Mouse (Mus musculus) midbrain, embryonic 16.5 days (tissue): Measurements from ENCODE around the gene Pard6b. TPM values are rescaled to one million over a fixed set of nuclear protein-coding genes. Genes with fewer than 3 reads are reported as not detected.
A peak's percentile ranks its signal among the peaks of the same experiment; 100 is the strongest.

ENCODE experiments used
- ATAC-seq: fragments of 200-750 bp; cut with Nextera tagmentation; 2 replicates; pipeline ENCODE4 v1.8.0; 2017; ENCODE audit warnings: moderate TSS enrichment
- H3K27ac ChIP-seq: fragments of 300-500 bp; sonication (generic); 2 replicates; pipeline ENCODE4 v1.5.1; 2014; ENCODE audit warnings: mild to moderate bottlenecking, low read length, mixed read lengths
- H3K27me3 ChIP-seq: fragments of 300-500 bp; sonication (generic); 2 replicates; pipeline ENCODE4 v1.6.1; 2014; ENCODE audit warnings: low read depth, low read length, mixed read lengths; ENCODE audit not compliant: control insufficient read depth, insufficient read depth
- H3K36me3 ChIP-seq: fragments of 300-500 bp; sonication (generic); 2 replicates; pipeline ENCODE4 v1.6.1; 2014; ENCODE audit warnings: mild to moderate bottlenecking, low read length, moderate library complexity, mixed read lengths; ENCODE audit not compliant: control insufficient read depth, insufficient read depth
- H3K4me1 ChIP-seq: fragments of 300-500 bp; sonication (generic); 2 replicates; pipeline ENCODE4 v1.6.1; 2014; ENCODE audit warnings: mild to moderate bottlenecking, low read length, mixed read lengths; ENCODE audit not compliant: control insufficient read depth, insufficient read depth
- H3K4me2 ChIP-seq: fragments of 300-500 bp; sonication (generic); 2 replicates; pipeline ENCODE4 v1.6.1; 2014; ENCODE audit warnings: mild to moderate bottlenecking, low read length, mixed read lengths
- H3K4me3 ChIP-seq: fragments of 300-500 bp; sonication (generic); 2 replicates; pipeline ENCODE4 v1.5.1; 2014; ENCODE audit warnings: low read depth, mild to moderate bottlenecking, low read length, moderate library complexity, mixed read lengths
- H3K9ac ChIP-seq: fragments of 300-500 bp; sonication (generic); 2 replicates; pipeline ENCODE4 v1.6.1; 2014; ENCODE audit warnings: low read depth, low read length, mixed read lengths
- H3K9me3 ChIP-seq: fragments of 300-500 bp; sonication (generic); replicated peaks from 2 replicates; pipeline ENCODE4 v1.6.1; 2014; ENCODE audit warnings: mild to moderate bottlenecking, low read length, mixed read lengths; ENCODE audit not compliant: control insufficient read depth, poor library complexity, severe bottlenecking
- WGBS: fragments of 180-500 bp; shearing (Covaris S2); extraction: QIAGEN DNeasy Blood & Tissue Kit; methylation state at CpG from one replicate; pipeline ENCODE4 v1.1.7; 2014; 5-methylcytosine and 5-hydroxymethylcytosine counted together
- polyA plus RNA-seq: library from polyadenylated mRNA; unstranded; fragments of >200 nt; fragmentation: Nextera tagmentation; extraction: Ambion mirVana; gene quantifications from 2 replicates; pipeline ENCODE4 v1.2.1, GENCODE M21; 2015

Pard6b gene
- polyA plus RNA-seq, 1 experiment from 2014 or later, result 7.3 TPM

DNA sequence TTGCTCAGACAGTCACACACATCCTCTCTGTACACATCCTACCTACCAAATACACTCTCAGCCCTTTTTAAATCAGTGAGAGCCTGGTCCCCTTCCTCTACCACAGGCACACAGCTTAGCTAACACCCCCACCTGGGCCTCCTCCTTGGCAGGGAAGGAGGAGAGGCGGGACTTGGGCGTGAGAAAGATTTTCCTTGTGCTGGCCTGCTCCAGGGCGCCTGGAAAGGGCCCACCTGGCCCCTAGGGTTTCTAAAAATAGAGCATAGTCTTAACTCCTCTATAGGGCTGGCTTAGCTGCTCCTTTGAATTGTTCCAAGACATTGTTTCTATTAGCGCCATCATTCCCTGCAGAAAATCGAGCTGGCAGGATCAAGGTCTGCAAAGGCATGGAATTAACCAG lies 35.0 kb upstream of the Pard6b start:
- Histone ChIP-seq H3K36me3 (no peaks in the 10 kb centered on the region), H3K27me3 (peaks cover 15% of the 10 kb centered on the region), H3K4me1 (peaks cover 15% of the 10 kb centered on the region), H3K9ac (no peak overlapping the region), H3K4me2 (no peak overlapping the region), H3K4me3 (no peak overlapping the region), H3K27ac (no peak overlapping the region), H3K9me3 (no peaks in the 10 kb centered on the region)
- ATAC-seq, result no peak
- WGBS, result 11% methylated on average over 5 of the region's 5 CpGs

DNA sequence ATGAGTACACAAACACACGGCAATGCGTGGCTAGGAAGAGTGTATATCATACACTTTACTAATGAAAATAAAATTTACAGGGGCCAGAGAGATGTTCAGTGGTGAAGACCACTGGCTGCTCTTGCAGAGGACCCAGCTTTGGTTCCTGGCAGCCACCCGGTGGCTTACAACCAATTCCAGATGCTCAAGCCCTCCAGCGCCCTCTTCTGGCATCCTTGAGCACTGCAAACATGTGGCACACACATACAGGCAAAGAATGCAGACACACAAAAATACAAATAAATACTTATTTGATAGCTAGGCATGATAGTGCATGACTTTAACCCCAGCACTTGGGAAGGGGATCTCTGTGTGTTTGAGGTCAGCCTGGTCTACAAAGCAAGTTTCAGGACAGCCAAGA lies 34.3 kb upstream of the Pard6b start:
- 76% methylated on average over 4 of the region's 4 CpGs for WGBS
- no peaks in the 10 kb centered on the region for H3K9me3 ChIP-seq
- no peak for ATAC-seq
- H3K27me3 ChIP-seq, result peaks cover 19% of the 10 kb centered on the region
- no peaks in the 10 kb centered on the region for H3K36me3 ChIP-seq
- H3K9ac ChIP-seq, result no peak overlapping the region
- H3K4me3 ChIP-seq, result no peak overlapping the region
- H3K4me1 ChIP-seq, result peaks cover 15% of the 10 kb centered on the region
- no peak overlapping the region for H3K4me2 ChIP-seq
- H3K27ac ChIP-seq, result no peak overlapping the region

DNA sequence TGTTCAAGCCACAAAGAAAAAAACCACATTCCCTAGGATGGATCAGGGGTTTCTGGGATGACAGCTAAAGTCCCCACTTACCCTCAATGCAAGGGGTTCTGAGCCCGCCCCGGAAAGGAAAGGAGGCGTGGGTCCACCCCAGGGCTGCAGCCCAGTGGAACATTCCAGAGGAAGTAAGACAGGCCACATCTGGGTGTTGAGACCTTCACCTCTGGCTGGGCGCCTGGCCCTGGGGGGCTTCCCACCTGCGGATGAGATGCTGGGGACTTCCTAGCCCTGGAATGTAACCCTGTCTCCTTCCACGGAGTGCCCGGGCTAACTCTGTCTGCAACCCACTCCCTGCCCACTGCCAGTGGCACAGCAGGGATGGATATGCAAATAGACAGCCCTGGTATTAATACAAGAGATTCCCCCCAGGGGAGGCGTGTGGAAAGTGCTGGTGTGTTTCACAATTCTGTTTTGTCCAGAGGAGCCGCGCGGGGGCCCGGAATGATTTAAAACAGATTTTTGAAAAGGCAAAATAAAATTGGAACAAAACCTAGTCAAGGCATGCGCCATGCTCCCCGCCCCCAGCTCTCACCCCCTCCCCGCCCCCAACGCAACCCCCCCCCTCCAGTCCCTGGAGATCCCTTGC lies 31.7 kb upstream of the Pard6b start:
- Histone ChIP-seq H3K4me2 (peak overlapping the region; percentile 19; the same call in 1 of the 2 replicates), H3K4me3 (no peak overlapping the region), H3K4me1 (peaks cover 15% of the 10 kb centered on the region), H3K9me3 (no peaks in the 10 kb centered on the region), H3K27ac (no peak overlapping the region), H3K36me3 (no peaks in the 10 kb centered on the region), H3K27me3 (peaks cover 24% of the 10 kb centered on the region), H3K9ac (no peak overlapping the region)
- no peak for ATAC-seq
- 13% methylated on average over 16 of the region's 16 CpGs for WGBS

DNA sequence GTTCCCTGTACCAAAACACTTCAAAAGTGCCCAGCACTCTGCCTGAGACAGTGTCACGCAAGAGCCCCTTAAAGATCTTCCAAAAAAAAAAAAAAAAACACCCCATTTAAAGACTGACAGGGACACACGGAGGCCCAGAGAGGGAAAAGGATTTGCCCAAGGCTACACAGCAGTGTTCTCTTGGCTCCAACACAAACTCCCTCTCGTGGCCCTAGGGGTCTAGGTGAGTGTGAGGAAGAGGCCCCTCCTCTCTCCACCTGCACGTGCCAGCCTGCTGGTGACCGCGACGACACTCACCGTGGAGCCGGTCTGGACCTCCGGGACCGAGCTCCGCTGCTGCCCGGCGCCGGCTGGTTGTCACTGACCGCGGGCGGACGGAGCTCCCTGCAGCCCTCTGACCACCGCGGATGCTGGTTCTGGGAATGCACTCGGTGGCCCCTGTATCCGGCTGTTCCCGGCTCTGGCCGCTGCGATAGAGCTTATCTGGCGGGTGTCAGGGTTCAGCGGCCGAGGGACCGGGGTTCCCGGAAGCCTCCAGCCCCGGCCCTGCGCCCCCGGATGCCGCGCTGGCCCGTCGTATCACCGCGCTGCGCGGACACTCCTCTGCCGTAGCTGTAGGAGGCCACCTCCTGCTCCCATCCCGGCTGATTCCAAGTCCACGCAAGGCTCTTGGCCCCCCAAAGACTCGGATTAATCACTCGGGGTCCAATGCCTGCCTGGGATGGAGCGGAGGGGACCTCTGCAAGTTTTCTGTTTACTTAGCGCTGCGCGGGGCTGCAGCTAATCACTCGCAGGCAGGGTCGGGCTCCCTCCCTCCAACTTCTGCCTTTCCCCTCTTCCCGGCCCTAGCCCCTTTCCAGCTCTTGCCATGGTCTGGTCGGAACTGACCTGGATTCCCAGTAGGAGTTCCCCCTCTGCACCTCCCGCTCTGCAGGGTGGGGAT lies 30.5 kb upstream of the Pard6b start:
- ATAC-seq, result no peak; the same call in 1 of the 2 replicates
- Histone ChIP-seq H3K9ac (peak overlapping the region; percentile 60), H3K4me2 (peak overlapping the region; percentile 76), H3K27ac (no peak overlapping the region), H3K4me1 (peaks cover 15% of the 10 kb centered on the region), H3K4me3 (peak overlapping the region; percentile 38), H3K36me3 (no peaks in the 10 kb centered on the region), H3K9me3 (no peaks in the 10 kb centered on the region), H3K27me3 (peaks cover 24% of the 10 kb centered on the region)
- under 1% methylated on average over 56 of the region's 56 CpGs for whole genome bisulfite sequencing

DNA sequence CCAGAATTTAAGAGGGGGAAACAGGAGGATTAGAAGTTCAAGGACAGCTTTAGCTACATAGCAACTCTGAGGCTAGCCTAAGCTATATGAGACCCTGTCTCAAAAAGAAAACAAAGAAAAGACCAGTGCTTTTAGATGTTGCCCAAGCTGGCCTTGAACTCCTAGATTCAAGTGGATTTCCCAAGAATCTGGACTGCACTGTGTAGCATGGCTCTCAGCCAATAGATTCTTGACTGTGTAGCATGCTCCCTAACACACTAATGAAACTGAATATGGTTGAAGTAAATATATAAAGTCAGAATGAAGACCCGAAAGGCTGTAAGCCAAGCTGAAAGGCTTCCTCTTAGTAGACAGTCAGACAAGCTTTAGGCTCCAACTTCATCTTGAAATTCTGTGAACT lies 28.6 kb upstream of the Pard6b start:
- H3K36me3 ChIP-seq, result no peaks in the 10 kb centered on the region
- no peaks in the 10 kb centered on the region for H3K9me3 ChIP-seq
- H3K4me2 ChIP-seq, result no peak overlapping the region
- H3K4me1 ChIP-seq, result peaks cover 15% of the 10 kb centered on the region
- H3K9ac ChIP-seq, result no peak overlapping the region
- WGBS, result 97% methylated on average over 1 of the region's 1 CpGs
- H3K27me3 ChIP-seq, result peaks cover 24% of the 10 kb centered on the region
- H3K27ac ChIP-seq, result no peak overlapping the region
- H3K4me3 ChIP-seq, result no peak overlapping the region
- no peak for ATAC-seq

DNA sequence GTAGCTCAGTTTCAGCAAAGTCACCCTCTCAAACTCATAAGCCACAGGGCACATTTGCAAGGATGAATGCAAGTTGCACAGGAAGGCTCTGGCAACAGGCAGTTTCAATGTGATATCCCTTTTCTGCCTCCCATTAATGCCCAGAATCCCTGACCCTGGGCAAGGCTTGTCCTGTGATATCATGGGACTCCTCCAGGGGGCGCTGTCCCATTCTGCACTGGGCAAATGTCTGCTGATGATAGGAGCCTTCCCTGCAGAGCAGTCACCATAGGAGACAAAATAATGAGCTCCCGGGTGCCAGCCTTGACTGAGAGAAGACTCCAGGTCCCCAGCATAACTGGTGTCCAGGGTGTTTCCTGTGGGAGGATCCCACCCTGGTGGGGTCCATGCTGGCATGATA lies 28.1 kb upstream of the Pard6b start:
- Histone ChIP-seq H3K27ac (no peak overlapping the region), H3K9me3 (no peaks in the 10 kb centered on the region), H3K36me3 (no peaks in the 10 kb centered on the region), H3K4me3 (no peak overlapping the region), H3K9ac (no peak overlapping the region), H3K27me3 (peaks cover 24% of the 10 kb centered on the region), H3K4me2 (no peak overlapping the region), H3K4me1 (peaks cover 15% of the 10 kb centered on the region)
- WGBS, result 11% methylated on average over 2 of the region's 2 CpGs
- no peak for ATAC-seq

DNA sequence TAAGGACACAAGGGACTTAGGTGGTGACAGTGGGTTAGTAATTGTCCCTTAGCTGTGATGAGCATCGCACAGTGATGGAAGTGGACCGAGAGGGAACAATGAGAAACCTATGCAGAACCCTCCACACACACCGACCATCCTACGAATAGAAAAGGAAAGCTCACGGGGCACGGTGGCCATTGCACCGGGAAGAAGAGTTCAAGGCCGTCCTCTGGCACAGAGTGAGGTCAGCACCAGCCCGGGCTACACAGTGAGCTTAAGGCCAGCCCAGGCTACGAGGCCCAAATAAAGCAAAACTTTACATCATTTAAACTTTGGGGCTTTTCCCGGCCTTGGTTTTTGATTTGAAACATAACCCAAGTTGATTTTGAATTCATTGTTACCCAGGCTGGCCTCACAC lies 26.7 kb upstream of the Pard6b start:
- Histone ChIP-seq H3K27me3 (peaks cover 20% of the 10 kb centered on the region), H3K4me3 (no peak overlapping the region), H3K4me1 (peaks cover 14% of the 10 kb centered on the region), H3K9ac (no peak overlapping the region), H3K36me3 (no peaks in the 10 kb centered on the region), H3K27ac (no peak overlapping the region), H3K9me3 (no peaks in the 10 kb centered on the region), H3K4me2 (no peak overlapping the region)
- 93% methylated on average over 11 of the region's 11 CpGs for WGBS
- ATAC-seq, result no peak

DNA sequence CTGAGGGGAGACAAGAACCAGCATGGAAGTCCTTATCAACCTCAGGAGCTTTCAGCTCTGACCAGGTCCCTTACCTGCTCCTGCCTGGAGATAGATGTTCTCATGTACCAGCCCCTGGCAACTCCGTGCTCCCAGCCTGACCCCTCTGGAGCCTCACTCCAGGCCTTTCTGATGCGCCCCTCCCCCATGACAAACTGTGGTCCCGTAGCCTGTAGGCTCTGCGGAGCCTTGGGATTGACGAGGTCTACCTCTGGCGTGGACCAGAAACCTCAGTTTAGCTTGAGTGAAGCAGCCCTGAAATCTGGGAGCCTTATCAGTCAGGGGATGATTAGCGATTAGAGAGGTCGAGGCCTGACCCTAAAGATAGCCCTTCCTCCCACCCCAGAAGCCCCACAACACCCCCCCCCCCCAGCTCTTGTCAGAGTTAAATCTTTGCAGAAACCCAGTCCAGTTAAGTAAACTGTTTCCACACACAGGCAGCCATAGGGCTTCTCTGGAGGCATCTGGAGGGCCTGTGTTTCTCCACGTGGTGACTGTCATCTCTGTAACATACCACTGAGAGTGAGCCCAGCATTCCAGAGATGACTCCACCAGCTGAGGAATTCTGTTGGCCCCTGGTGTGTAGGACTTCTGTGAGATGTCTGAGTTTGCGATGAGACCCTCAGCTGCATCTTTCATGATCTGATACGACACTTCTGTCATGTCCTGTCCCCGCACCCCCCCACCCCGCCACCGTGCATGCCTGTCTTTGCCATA lies 24.7 kb upstream of the Pard6b start:
- Histone ChIP-seq H3K27ac (no peak overlapping the region), H3K4me2 (no peak overlapping the region), H3K9ac (no peak overlapping the region), H3K27me3 (peaks cover 9% of the 10 kb centered on the region), H3K4me1 (no peaks in the 10 kb centered on the region), H3K4me3 (no peak overlapping the region), H3K9me3 (no peaks in the 10 kb centered on the region; the same call in 1 of the 2 replicates), H3K36me3 (no peaks in the 10 kb centered on the region)
- WGBS, result 37% methylated on average over 14 of the region's 14 CpGs
- no peak for ATAC-seq

DNA sequence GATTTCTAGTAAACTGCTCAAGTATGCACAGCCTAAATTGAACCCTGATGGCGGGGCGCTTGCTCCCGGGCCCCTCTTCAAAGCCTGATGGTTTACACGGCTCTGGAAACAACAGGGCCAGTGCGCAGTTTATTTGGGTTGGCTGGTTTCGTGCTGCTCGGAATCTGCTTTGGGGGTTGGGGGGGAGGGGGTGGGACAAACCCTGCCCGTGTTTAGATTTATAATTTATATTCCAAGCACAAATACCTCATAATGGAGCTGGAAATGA lies 24.2 kb upstream of the Pard6b start:
- no peaks in the 10 kb centered on the region for H3K4me1 ChIP-seq
- WGBS, result 71% methylated on average over 8 of the region's 8 CpGs
- no peak for ATAC-seq
- no peaks in the 10 kb centered on the region; the same call in 1 of the 2 replicates for H3K9me3 ChIP-seq
- no peaks in the 10 kb centered on the region for H3K36me3 ChIP-seq
- no peak overlapping the region for H3K4me2 ChIP-seq
- H3K27me3 ChIP-seq, result peaks cover 4% of the 10 kb centered on the region
- no peak overlapping the region for H3K4me3 ChIP-seq
- no peak overlapping the region for H3K9ac ChIP-seq
- no peak overlapping the region for H3K27ac ChIP-seq
